Mouse (Mus musculus): ENCODE results near the gene Sdha. TPM values are rescaled to one million over a fixed set of nuclear protein-coding genes. Genes with fewer than 3 reads are reported as not detected.

The Sdha gene
- polyA plus RNA-seq, 2 experiments: 144 to 194 TPM

DNA sequence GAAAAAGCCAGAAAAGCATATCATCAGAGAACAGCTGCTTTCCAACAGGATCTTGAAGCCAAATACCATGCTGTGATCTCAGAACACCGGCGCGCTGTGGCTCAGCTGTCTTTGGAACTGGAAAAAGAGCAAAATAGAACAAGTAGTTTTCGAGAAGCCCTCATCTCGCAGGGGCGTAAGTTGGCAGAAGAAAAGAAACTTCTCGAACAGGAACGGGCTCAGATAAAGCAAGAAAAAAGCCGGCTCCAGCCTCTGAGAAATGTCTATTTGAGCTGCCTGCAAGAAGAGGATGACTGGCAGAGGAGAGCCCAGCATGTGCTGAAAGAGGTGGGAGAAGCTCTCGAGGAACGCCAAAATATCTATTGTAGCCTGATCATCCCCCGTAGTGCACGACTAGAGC, 6.4 kb upstream of the Sdha start:
- H3K4me1 ChIP-seq (ENCODE audit: control insufficient read depth, insufficient read depth, low read length): no peaks in the 10 kb centered on the region
- H3K27ac ChIP-seq (replicated peaks; ENCODE audit: low read depth, low read length): no peak overlapping the region
- DNase-seq (ENCODE audit: low spot score): no peak
- no peak overlapping the region for H3K9ac ChIP-seq (ENCODE audit: low read depth, low read length, severe bottlenecking)
- H3K36me3 ChIP-seq (ENCODE audit: control insufficient read depth, insufficient read depth, low read length): peaks cover 58% of the 10 kb centered on the region
- H3K4me2 ChIP-seq (replicated peaks; ENCODE audit: low read depth, low read length, severe bottlenecking): no peak overlapping the region
- no peaks in the 10 kb centered on the region for H3K9me3 ChIP-seq (ENCODE audit: control insufficient read depth, low read length)
- TF ChIP-seq POLR2A (IDR thresholded peaks at IDR 0.05; ENCODE audit: borderline replicate concordance, extremely low read depth, insufficient read depth, insufficient read length): no peak
- 96% methylated on average over 13 of the region's 13 CpGs for WGBS
- no peaks in the 10 kb centered on the region for H3K27me3 ChIP-seq (ENCODE audit: control insufficient read depth, insufficient read depth, low read length)
- no peak for ATAC-seq (ENCODE audit: low FRiP score, low read depth)
- H3K4me3 ChIP-seq (replicated peaks; ENCODE audit: low read length): no peak overlapping the region

DNA sequence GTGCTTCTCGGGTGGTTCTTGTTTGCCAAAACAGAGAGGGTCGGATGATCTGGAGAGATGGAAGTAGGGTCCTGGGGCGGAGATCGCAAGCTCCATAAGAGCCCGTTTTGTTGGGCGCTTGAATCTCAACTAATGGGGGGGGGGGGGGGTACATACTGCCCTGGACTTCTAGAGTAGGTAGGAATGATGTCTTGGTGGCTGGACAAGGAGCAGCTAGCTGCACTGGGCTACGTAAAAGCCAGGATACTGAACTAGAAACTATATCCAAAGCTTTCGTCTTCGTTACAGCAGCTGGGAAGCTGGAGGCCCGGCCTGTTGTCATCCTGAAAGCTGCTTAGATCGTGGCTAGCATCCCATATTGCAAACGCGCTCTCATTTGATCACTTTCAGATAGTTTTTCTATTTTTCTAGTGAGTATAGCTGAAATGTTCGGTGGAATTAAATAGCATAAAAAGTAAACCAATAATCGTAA, 391 bp upstream of the Sdha start:
- ATAC-seq (ENCODE audit: low FRiP score, low read depth): peak; percentile 32; the same call in 1 of the 2 replicates
- DNase-seq (ENCODE audit: low spot score): peak; percentile 22
- Histone ChIP-seq H3K27me3 (ENCODE audit: control insufficient read depth, insufficient read depth, low read length) (no peaks in the 10 kb centered on the region), H3K4me2 (replicated peaks; ENCODE audit: low read depth, low read length, severe bottlenecking) (peak overlapping the region; percentile 59), H3K9ac (ENCODE audit: low read depth, low read length, severe bottlenecking) (peak overlapping the region; percentile 87), H3K36me3 (ENCODE audit: control insufficient read depth, insufficient read depth, low read length) (0 out of 2 replicates have a peak, but pooled peaks cover 3% of the 10 kb centered on the region), H3K27ac (replicated peaks; ENCODE audit: low read depth, low read length) (peak overlapping the region; percentile 67), H3K4me1 (ENCODE audit: control insufficient read depth, insufficient read depth, low read length) (peaks cover 11% of the 10 kb centered on the region), H3K9me3 (ENCODE audit: control insufficient read depth, low read length) (no peaks in the 10 kb centered on the region), H3K4me3 (replicated peaks; ENCODE audit: low read length) (peak overlapping the region; percentile 86)
- WGBS: 2% methylated on average over 15 of the region's 15 CpGs
- TF ChIP-seq POLR2A (IDR thresholded peaks at IDR 0.05; ENCODE audit: borderline replicate concordance, extremely low read depth, insufficient read depth, insufficient read length): no peak

DNA sequence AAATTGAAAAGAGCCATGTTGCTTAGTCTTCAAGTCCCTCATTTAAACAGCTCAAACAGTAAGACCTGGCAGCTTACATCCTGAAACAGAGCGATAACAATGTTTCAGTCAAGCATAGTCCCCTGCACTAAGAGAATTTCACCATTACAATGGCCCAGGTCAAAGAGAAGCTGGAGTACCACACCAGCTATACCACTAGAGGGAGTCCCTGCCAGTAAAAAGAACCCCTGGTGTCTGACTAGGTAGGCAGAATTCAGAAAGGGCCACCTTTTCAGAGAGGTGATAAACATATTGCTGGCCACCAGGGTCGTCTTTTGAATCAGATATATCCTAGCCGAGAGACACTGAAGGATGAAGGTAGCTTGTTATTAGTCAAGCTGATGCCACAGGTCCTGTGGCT, 9.0 kb downstream of the Sdha start:
- Histone ChIP-seq H3K9ac (ENCODE audit: low read depth, low read length, severe bottlenecking) (no peak overlapping the region), H3K4me1 (ENCODE audit: control insufficient read depth, insufficient read depth, low read length) (no peaks in the 10 kb centered on the region), H3K36me3 (ENCODE audit: control insufficient read depth, insufficient read depth, low read length) (peaks cover 75% of the 10 kb centered on the region), H3K4me3 (replicated peaks; ENCODE audit: low read length) (no peak overlapping the region), H3K27ac (replicated peaks; ENCODE audit: low read depth, low read length) (no peak overlapping the region), H3K27me3 (ENCODE audit: control insufficient read depth, insufficient read depth, low read length) (no peaks in the 10 kb centered on the region), H3K9me3 (ENCODE audit: control insufficient read depth, low read length) (no peaks in the 10 kb centered on the region), H3K4me2 (replicated peaks; ENCODE audit: low read depth, low read length, severe bottlenecking) (no peak overlapping the region)
- 58% methylated on average over 3 of the region's 3 CpGs for WGBS
- no peak for TF ChIP-seq POLR2A (IDR thresholded peaks at IDR 0.05; ENCODE audit: borderline replicate concordance, extremely low read depth, insufficient read depth, insufficient read length)
- DNase-seq (ENCODE audit: low spot score) (peak; percentile 38), ATAC-seq (ENCODE audit: low FRiP score, low read depth) (peak; percentile 71; the same call in 1 of the 2 replicates)

DNA sequence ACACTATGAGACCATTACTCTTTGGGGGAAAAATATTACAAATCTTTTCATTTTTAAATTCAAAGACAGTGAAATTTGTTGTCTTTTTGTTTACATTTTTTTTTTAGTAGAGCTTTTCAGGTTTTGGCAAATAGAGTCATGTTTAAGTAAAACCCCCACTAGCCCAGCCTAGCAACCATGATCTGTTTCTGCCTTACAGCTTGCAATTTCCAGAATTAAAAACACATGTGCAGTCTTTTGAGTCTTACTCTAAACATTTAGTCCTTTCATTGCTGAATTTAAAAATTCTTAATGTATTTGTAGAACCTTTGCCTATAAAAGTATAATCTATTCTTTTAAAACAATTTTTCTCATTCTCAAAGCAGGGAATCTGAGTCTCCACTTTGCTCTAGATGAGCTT, 20.8 kb downstream of the Sdha start:
- ATAC-seq (ENCODE audit: low FRiP score, low read depth) (no peak), DNase-seq (ENCODE audit: low spot score) (peak; percentile 30)
- H3K36me3 ChIP-seq (ENCODE audit: control insufficient read depth, insufficient read depth, low read length): peaks cover 74% of the 10 kb centered on the region
- H3K9me3 ChIP-seq (ENCODE audit: control insufficient read depth, low read length): no peaks in the 10 kb centered on the region
- no peaks in the 10 kb centered on the region for H3K27me3 ChIP-seq (ENCODE audit: control insufficient read depth, insufficient read depth, low read length)
- no peak for TF ChIP-seq POLR2A (IDR thresholded peaks at IDR 0.05; ENCODE audit: borderline replicate concordance, extremely low read depth, insufficient read depth, insufficient read length)
- no peaks in the 10 kb centered on the region for H3K4me1 ChIP-seq (ENCODE audit: control insufficient read depth, insufficient read depth, low read length)
- H3K4me3 ChIP-seq (replicated peaks; ENCODE audit: low read length): no peak overlapping the region
- no peak overlapping the region for H3K27ac ChIP-seq (replicated peaks; ENCODE audit: low read depth, low read length)
- no peak overlapping the region for H3K9ac ChIP-seq (ENCODE audit: low read depth, low read length, severe bottlenecking)
- H3K4me2 ChIP-seq (replicated peaks; ENCODE audit: low read depth, low read length, severe bottlenecking): no peak overlapping the region

DNA sequence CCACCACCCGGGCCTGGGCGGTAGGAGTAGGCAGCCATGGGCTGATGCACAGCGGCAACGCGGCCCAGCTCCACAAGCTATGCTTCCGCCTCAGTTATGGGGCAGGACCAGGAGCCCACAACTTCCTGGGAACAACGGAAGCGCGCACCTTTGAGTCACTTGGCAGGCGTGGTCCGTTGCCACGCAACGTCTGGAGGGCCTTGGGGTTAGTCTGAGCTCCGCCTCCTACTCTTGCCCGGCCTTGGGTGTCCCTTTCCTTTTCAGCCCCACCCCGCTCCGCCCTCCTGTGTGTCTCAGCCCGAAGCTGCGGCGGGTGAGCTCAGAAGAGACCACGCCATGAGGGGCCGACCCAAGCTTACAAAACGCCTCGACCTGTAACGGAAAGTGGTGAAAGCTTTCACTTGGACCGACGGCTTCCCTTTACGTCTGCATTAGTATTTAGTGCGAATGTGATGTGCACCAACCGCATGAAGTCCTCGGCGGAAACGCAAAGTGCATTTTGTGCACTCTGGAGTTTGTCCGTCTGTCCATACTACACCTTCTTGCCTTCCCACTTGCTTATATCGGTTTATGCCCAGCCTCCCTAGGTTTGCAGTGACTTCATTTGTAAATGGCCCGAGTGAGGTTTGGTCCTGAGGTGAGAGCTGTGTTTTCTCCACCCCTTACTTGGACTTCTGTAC, 32.8 kb downstream of the Sdha start, which contains the start of gene Pdcd6:
Gene Pdcd6 (minus strand): TSS at position 411 of the 680 bp plus-strand sequence.
- Histone ChIP-seq H3K27ac (replicated peaks; ENCODE audit: low read depth, low read length) (peak within 1 kb of the TSS; percentile 73), H3K27me3 (ENCODE audit: control insufficient read depth, insufficient read depth, low read length) (no peaks in the 10 kb centered on the region), H3K9ac (ENCODE audit: low read depth, low read length, severe bottlenecking) (peak within 1 kb of the TSS; percentile 82), H3K4me3 (replicated peaks; ENCODE audit: low read length) (peak within 1 kb of the TSS; percentile 78), H3K4me2 (replicated peaks; ENCODE audit: low read depth, low read length, severe bottlenecking) (peak within 1 kb of the TSS; percentile 70), H3K4me1 (ENCODE audit: control insufficient read depth, insufficient read depth, low read length) (peaks cover 7% of the 10 kb centered on the region), H3K36me3 (ENCODE audit: control insufficient read depth, insufficient read depth, low read length) (peaks cover 30% of the 10 kb centered on the region), H3K9me3 (ENCODE audit: control insufficient read depth, low read length) (no peaks in the 10 kb centered on the region)
- DNase-seq (ENCODE audit: low spot score) (peak; percentile 96), ATAC-seq (ENCODE audit: low FRiP score, low read depth) (peak; percentile 99)
- TF ChIP-seq POLR2A (IDR thresholded peaks at IDR 0.05; ENCODE audit: borderline replicate concordance, extremely low read depth, insufficient read depth, insufficient read length): 0 out of 2 replicates have a peak, but pooled peaks have one; percentile 64
- 1% methylated on average over 33 of the region's 36 CpGs for WGBS
